ENCODE assay signal across 12 mouse cellular contexts in the genomic region with DNA sequence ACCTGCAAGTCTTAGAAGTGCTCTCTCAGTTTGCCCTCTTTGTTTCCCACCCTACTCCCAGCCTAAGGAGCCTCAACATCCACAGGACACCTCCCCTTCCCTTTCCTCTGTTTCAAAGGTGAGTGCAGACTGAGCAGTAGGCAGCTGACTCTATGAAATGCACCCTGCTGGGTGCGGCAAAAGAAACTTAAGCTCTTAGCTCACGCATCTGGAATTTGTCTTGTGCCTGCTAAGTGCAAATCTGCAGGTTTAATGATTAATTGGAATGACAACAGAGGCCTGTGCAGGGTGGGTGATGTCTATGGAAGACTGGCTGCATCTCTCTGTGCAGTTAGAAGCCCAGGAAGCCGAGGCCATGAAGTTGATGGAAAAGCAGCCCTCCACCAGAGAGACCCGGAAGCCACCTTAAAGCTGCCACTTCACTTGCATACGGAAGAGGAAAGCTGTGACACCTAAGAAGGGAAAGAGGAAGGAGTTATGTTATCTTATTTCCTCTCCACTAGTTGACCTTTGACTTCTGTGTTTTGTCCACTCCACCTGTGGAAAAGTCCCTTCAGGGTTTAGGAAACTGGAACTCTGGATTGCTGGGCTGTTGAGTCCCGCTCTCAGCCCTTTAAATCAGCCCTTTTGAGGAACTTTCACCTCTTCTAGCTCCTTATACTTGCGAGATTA. TPM values are rescaled to one million over a fixed set of nuclear protein-coding genes. Genes with fewer than 3 reads are reported as not detected.
A peak's percentile ranks its signal among the peaks of the same experiment; 100 is the strongest.
DNase-seq lines count a peak whose midpoint lies in the region; ATAC-seq lines count a peak whose summit lies in the region.
"Had no signal": no experiment of that assay in that cellular context is flagged by ENCODE, and none has a peak within 500 bp of the region (broad histone marks: within the 10 kb centered on the region; RNA-seq: fewer than 3 reads in every experiment).

No protein-coding gene starts in this region.

- H3K4me2 ChIP-seq in kidney, embryonic 14.5 days (replicated peaks; ENCODE audit: low read depth, low read length) = no peak overlapping the region
- no peak overlapping the region for H3K4me2 ChIP-seq in liver, embryonic 16.5 days (ENCODE audit: low read depth, low read length)
- H3K4me2 ChIP-seq: embryonic facial prominence, embryonic 15.5 days had no signal

- 26% methylated on average over 7 of the region's 7 CpGs for WGBS in kidney, embryonic 14.5 days
- 34% methylated on average over 7 of the region's 7 CpGs for WGBS in liver, embryonic 16.5 days (ENCODE audit: insufficient replicate concordance)

- H3K9me3 ChIP-seq in kidney, embryonic 14.5 days (ENCODE audit: control insufficient read depth, low read length) = no peaks in the 10 kb centered on the region
- H3K9me3 ChIP-seq in liver, embryonic 16.5 days (replicated peaks; ENCODE audit: control insufficient read depth, low read length) = no peaks in the 10 kb centered on the region
- H3K9me3 ChIP-seq: embryonic facial prominence, embryonic 15.5 days had no signal

- no peaks in the 10 kb centered on the region for H3K27me3 ChIP-seq in kidney, embryonic 14.5 days (ENCODE audit: control insufficient read depth, insufficient read depth, low read length)
- H3K27me3 ChIP-seq in liver, embryonic 16.5 days (ENCODE audit: control insufficient read depth, insufficient read depth, low read depth, low read length) = no peaks in the 10 kb centered on the region
- H3K27me3 ChIP-seq: embryonic facial prominence, embryonic 15.5 days had no signal

- peak; percentile 92 for ATAC-seq in kidney, embryonic 14.5 days (ENCODE audit: low FRiP score, low TSS enrichment)
- peak; percentile 83 for ATAC-seq in liver, embryonic 16.5 days (ENCODE audit: low read depth)

- peak; percentile 8 for DNase-seq in thymus, postnatal 14 days
- DNase-seq in thymus, adult 18-20 months = no peak
- DNase-seq in yolk sac, embryonic 10.5 days (ENCODE audit: low spot score) = peak; percentile 85
- DNase-seq in adrenal gland, adult 8-10 months = no peak
- DNase-seq in gastrocnemius, postnatal 25 days = no peak
- no peak for DNase-seq in cerebellum, adult 18-20 months
- DNase-seq: heart, adult 18-20 months had no signal

- H3K27ac ChIP-seq in kidney, embryonic 14.5 days (ENCODE audit: low read depth, low read length) = peak overlapping the region; percentile 67; the same call in 1 of the 2 replicates
- 0 out of 2 replicates have a peak overlapping the region, but pooled peaks have one; percentile 34 for H3K27ac ChIP-seq in liver, embryonic 16.5 days (ENCODE audit: low read length)
- H3K27ac ChIP-seq: embryonic facial prominence, embryonic 15.5 days; layer of hippocampus, adult 2 months had no signal

- no peaks in the 10 kb centered on the region for H3K4me1 ChIP-seq in kidney, embryonic 14.5 days (ENCODE audit: control insufficient read depth, insufficient read depth, low read length)
- H3K4me1 ChIP-seq in liver, embryonic 16.5 days (ENCODE audit: control insufficient read depth, low read depth, low read length) = no peaks in the 10 kb centered on the region; the same call in 1 of the 2 replicates

- H3K36me3 ChIP-seq in kidney, embryonic 14.5 days (ENCODE audit: control insufficient read depth, insufficient read depth, low read length) = no peaks in the 10 kb centered on the region
- no peaks in the 10 kb centered on the region for H3K36me3 ChIP-seq in liver, embryonic 16.5 days (ENCODE audit: control insufficient read depth, insufficient read depth)
- H3K36me3 ChIP-seq: embryonic facial prominence, embryonic 15.5 days had no signal

- H3K4me3 ChIP-seq in kidney, embryonic 14.5 days (ENCODE audit: low read length) = no peak overlapping the region
- H3K4me3 ChIP-seq in liver, embryonic 16.5 days (ENCODE audit: low read depth, low read length) = no peak overlapping the region
- H3K4me3 ChIP-seq: embryonic facial prominence, embryonic 15.5 days; layer of hippocampus, adult 2 months; myocyte had no signal

- H3K9ac ChIP-seq in kidney, embryonic 14.5 days (ENCODE audit: low read depth, low read length) = no peak overlapping the region
- H3K9ac ChIP-seq in liver, embryonic 16.5 days (ENCODE audit: low read depth, low read length) = no peak overlapping the region
- H3K9ac ChIP-seq: embryonic facial prominence, embryonic 15.5 days had no signal

RNA-seq across cellular contexts. Expression of a gene that starts 41.0 kb away (rescaled TPM):
- polyA plus RNA-seq in kidney, embryonic 14.5 days (2014; fragmentation: Nextera tagmentation; extraction: Ambion mirVana) = 35.7 and 39.4 TPM in 2 replicates
- polyA plus RNA-seq in liver, embryonic 16.5 days (2015; fragmentation: Nextera tagmentation; extraction: Ambion mirVana) = 1.5 and 1.8 TPM in 2 replicates
- 10 to 100 TPM; 90.4 to 92.4 (median 91.1) TPM for total RNA-seq in adrenal gland, adult 8-10 months (2022)
- total RNA-seq in gastrocnemius, postnatal 25 days (2021) = 10 to 100 TPM; 24.9 to 29.0 TPM

Comparison
In these comparisons a context has a peak if more than half of its experiments do, and no peak if none do; other contexts are left out.
1. DNase-seq: peak in thymus, postnatal 14 days (single experiment) and yolk sac, embryonic 10.5 days (single experiment); none in thymus, adult 18-20 months (0 of 2), adrenal gland, adult 8-10 months (single experiment), gastrocnemius, postnatal 25 days (single experiment) and cerebellum, adult 18-20 months (0 of 2).